ENCODE assay signal across 10 mouse cellular contexts in the genomic region with DNA sequence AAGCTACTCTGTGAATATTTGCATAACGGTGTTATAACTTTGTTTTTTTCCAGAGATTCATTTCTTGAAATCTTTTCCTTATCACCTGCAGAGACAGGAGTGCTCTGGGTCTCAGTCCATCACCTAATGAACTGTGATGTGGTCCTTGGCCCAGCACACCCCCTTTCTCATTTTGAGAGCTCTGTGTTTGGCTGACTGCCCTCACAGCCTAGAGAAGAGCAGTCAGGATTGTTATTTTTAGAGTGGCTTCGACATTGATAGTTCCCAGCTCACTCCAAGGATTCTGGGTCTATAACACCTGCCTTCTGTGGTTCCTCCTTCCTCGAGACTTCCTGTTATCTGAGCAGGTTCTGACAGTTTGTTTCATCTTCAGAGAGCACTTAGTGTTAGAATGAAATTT.
DNase-seq lines count a peak whose midpoint lies in the region; ATAC-seq and TF ChIP-seq lines count a peak whose summit lies in the region.
"Had no signal": no experiment of that assay in that cellular context is flagged by ENCODE, and none has a peak within 500 bp of the region (broad histone marks: within the 10 kb centered on the region; RNA-seq: fewer than 3 reads in every experiment).

No protein-coding gene starts in this region.

- no peak for ATAC-seq in forebrain, embryonic 12.5 days (ENCODE audit: low FRiP score)
- ATAC-seq in forebrain, embryonic 16.5 days: no peak
- peak; percentile 30; the same call in 1 of the 2 replicates for ATAC-seq in intestine, embryonic 15.5 days
- no peak for ATAC-seq in intestine, postnatal 0 days
- ATAC-seq in heart, embryonic 15.5 days (replicated peaks; ENCODE audit: insufficient number of reproducible peaks, insufficient read depth, low FRiP score, low read depth): 0 out of 2 replicates have a peak, but pooled peaks have one; percentile 36

- H3K4me2 ChIP-seq in forebrain, embryonic 12.5 days: peak overlapping the region; percentile 8; the same call in 1 of the 2 replicates
- no peak overlapping the region for H3K4me2 ChIP-seq in forebrain, embryonic 16.5 days (ENCODE audit: low read length)
- no peak overlapping the region for H3K4me2 ChIP-seq in intestine, embryonic 15.5 days (replicated peaks)
- H3K4me2 ChIP-seq in intestine, postnatal 0 days (replicated peaks; ENCODE audit: low read depth): no peak overlapping the region
- peak overlapping the region; percentile 22; the same call in 1 of the 2 replicates for H3K4me2 ChIP-seq in heart, embryonic 15.5 days

- 37% methylated on average over 3 of the region's 3 CpGs for WGBS in forebrain, embryonic 12.5 days
- 25% methylated on average over 3 of the region's 3 CpGs for WGBS in forebrain, embryonic 16.5 days
- WGBS in intestine, embryonic 15.5 days: 36% methylated on average over 3 of the region's 3 CpGs
- 54% methylated on average over 3 of the region's 3 CpGs for WGBS in intestine, postnatal 0 days
- WGBS in heart, embryonic 15.5 days: 19% methylated on average over 3 of the region's 3 CpGs

- H3K36me3 ChIP-seq in forebrain, embryonic 12.5 days (replicated peaks): no peaks in the 10 kb centered on the region
- no peaks in the 10 kb centered on the region for H3K36me3 ChIP-seq in forebrain, embryonic 16.5 days (ENCODE audit: control insufficient read depth, insufficient read depth)
- no peaks in the 10 kb centered on the region for H3K36me3 ChIP-seq in intestine, embryonic 15.5 days
- peaks cover 14% of the 10 kb centered on the region for H3K36me3 ChIP-seq in intestine, postnatal 0 days (ENCODE audit: control insufficient read depth, insufficient read depth)
- no peaks in the 10 kb centered on the region for H3K36me3 ChIP-seq in heart, embryonic 15.5 days

- H3K9me3 ChIP-seq in forebrain, embryonic 12.5 days: no peaks in the 10 kb centered on the region
- no peaks in the 10 kb centered on the region for H3K9me3 ChIP-seq in forebrain, embryonic 16.5 days (ENCODE audit: control insufficient read depth, low read length)
- no peaks in the 10 kb centered on the region for H3K9me3 ChIP-seq in intestine, embryonic 15.5 days
- H3K9me3 ChIP-seq in intestine, postnatal 0 days (ENCODE audit: control insufficient read depth): no peaks in the 10 kb centered on the region
- H3K9me3 ChIP-seq in heart, embryonic 15.5 days (replicated peaks): no peaks in the 10 kb centered on the region

- no peak for TF ChIP-seq CTCF in intestine, postnatal 0 days (IDR thresholded peaks at IDR 0.05; ENCODE audit: low read depth)

- H3K27ac ChIP-seq in forebrain, embryonic 12.5 days: no peak overlapping the region
- H3K27ac ChIP-seq in forebrain, embryonic 16.5 days (ENCODE audit: low read length): no peak overlapping the region
- no peak overlapping the region for H3K27ac ChIP-seq in intestine, embryonic 15.5 days
- H3K27ac ChIP-seq in intestine, postnatal 0 days (ENCODE audit: low read depth, low read length): no peak overlapping the region
- peak overlapping the region; percentile 74 for H3K27ac ChIP-seq in heart, embryonic 15.5 days

- no peak overlapping the region for H3K9ac ChIP-seq in forebrain, embryonic 12.5 days
- H3K9ac ChIP-seq in forebrain, embryonic 16.5 days (replicated peaks; ENCODE audit: low read depth, low read length): no peak overlapping the region
- no peak overlapping the region for H3K9ac ChIP-seq in intestine, embryonic 15.5 days
- H3K9ac ChIP-seq in intestine, postnatal 0 days (ENCODE audit: low read depth, low read length): no peak overlapping the region
- no peak overlapping the region for H3K9ac ChIP-seq in heart, embryonic 15.5 days

- peak; percentile 48 for DNase-seq in brain, adult 2 months (ENCODE audit: low read depth, low spot score)
- DNase-seq in kidney, adult 9 months: no peak
- no peak for DNase-seq in adrenal gland, postnatal 10 days
- DNase-seq: layer of hippocampus, adult 9-11 months; right cerebral cortex, postnatal 14 days had no signal

- peaks cover 59% of the 10 kb centered on the region for H3K4me1 ChIP-seq in forebrain, embryonic 12.5 days
- peaks cover 42% of the 10 kb centered on the region for H3K4me1 ChIP-seq in forebrain, embryonic 16.5 days (replicated peaks; ENCODE audit: control insufficient read depth, insufficient read depth, low read length)
- H3K4me1 ChIP-seq in intestine, embryonic 15.5 days (replicated peaks): peaks cover 34% of the 10 kb centered on the region
- H3K4me1 ChIP-seq in intestine, postnatal 0 days (replicated peaks; ENCODE audit: control insufficient read depth, insufficient read depth, low read length): 0 out of 2 replicates have a peak, but pooled peaks cover 6% of the 10 kb centered on the region
- peaks cover 69% of the 10 kb centered on the region for H3K4me1 ChIP-seq in heart, embryonic 15.5 days (replicated peaks)

- peaks cover 6% of the 10 kb centered on the region; the same call in 1 of the 2 replicates for H3K27me3 ChIP-seq in forebrain, embryonic 12.5 days
- no peaks in the 10 kb centered on the region for H3K27me3 ChIP-seq in forebrain, embryonic 16.5 days (replicated peaks; ENCODE audit: control insufficient read depth, insufficient read depth, low read length)
- H3K27me3 ChIP-seq in intestine, embryonic 15.5 days (replicated peaks): no peaks in the 10 kb centered on the region
- H3K27me3 ChIP-seq in intestine, postnatal 0 days (replicated peaks; ENCODE audit: control insufficient read depth, insufficient read depth, low read length): no peaks in the 10 kb centered on the region
- H3K27me3 ChIP-seq in heart, embryonic 15.5 days: no peaks in the 10 kb centered on the region

- no peak overlapping the region for H3K4me3 ChIP-seq in forebrain, embryonic 12.5 days (replicated peaks)
- H3K4me3 ChIP-seq in forebrain, embryonic 16.5 days (replicated peaks; ENCODE audit: low read length): no peak overlapping the region
- no peak overlapping the region for H3K4me3 ChIP-seq in intestine, embryonic 15.5 days (replicated peaks)
- H3K4me3 ChIP-seq in intestine, postnatal 0 days (ENCODE audit: low read depth, low read length): no peak overlapping the region
- no peak overlapping the region for H3K4me3 ChIP-seq in heart, embryonic 15.5 days

Comparison
In these comparisons a context has a peak if more than half of its experiments do, and no peak if none do; other contexts are left out.
1. ATAC-seq: peak in intestine, embryonic 15.5 days (single experiment) and heart, embryonic 15.5 days (single experiment); none in forebrain, embryonic 12.5 days (single experiment), forebrain, embryonic 16.5 days (single experiment) and intestine, postnatal 0 days (single experiment).
2. H3K4me2 ChIP-seq: peak in forebrain, embryonic 12.5 days (single experiment) and heart, embryonic 15.5 days (single experiment); none in forebrain, embryonic 16.5 days (single experiment), intestine, embryonic 15.5 days (single experiment) and intestine, postnatal 0 days (single experiment).